Mouse (Mus musculus) stomach, postnatal 0 days (tissue): Measurements from ENCODE around the gene Chst15. TPM values are rescaled to one million over a fixed set of nuclear protein-coding genes. Genes with fewer than 3 reads are reported as not detected.

Experiments
- ATAC-seq: fragments of 200-750 bp; cut with Nextera tagmentation; 2 replicates; pipeline ENCODE4 v1.8.0; 2017; ENCODE audit not compliant: low FRiP score, low TSS enrichment
- DNase-seq: peaks from one replicate; pipeline ENCODE4 v3.0.0-alpha.2; 2016; ENCODE audit warnings: low spot score
- H3K27ac ChIP-seq: fragments of 300-500 bp; sonication (generic); replicated peaks from 2 replicates; pipeline ENCODE4 v1.5.1; 2014; ENCODE audit warnings: mild to moderate bottlenecking, control low read depth
- H3K27me3 ChIP-seq: fragments of 300-500 bp; sonication (generic); 2 replicates; pipeline ENCODE4 v1.6.1; 2014; ENCODE audit warnings: low read length; ENCODE audit not compliant: control insufficient read depth, insufficient read depth
- H3K36me3 ChIP-seq: fragments of 300-500 bp; sonication (generic); 2 replicates; pipeline ENCODE4 v1.6.1; 2014; ENCODE audit warnings: low read length, mixed read lengths; ENCODE audit not compliant: control insufficient read depth, insufficient read depth
- H3K4me1 ChIP-seq: fragments of 300-500 bp; sonication (generic); replicated peaks from 2 replicates; pipeline ENCODE4 v1.6.1; 2014; ENCODE audit warnings: antibody characterized with exemption; ENCODE audit not compliant: control insufficient read depth, insufficient read depth
- H3K4me2 ChIP-seq: fragments of 300-500 bp; sonication (generic); replicated peaks from 2 replicates; pipeline ENCODE4 v1.6.1; 2014; ENCODE audit warnings: low read depth, mild to moderate bottlenecking, control low read depth, moderate library complexity
- H3K4me3 ChIP-seq: fragments of 300-500 bp; sonication (generic); 2 replicates; pipeline ENCODE4 v1.5.1; 2014; ENCODE audit warnings: low read depth, low read length, control low read depth
- H3K9ac ChIP-seq: fragments of 300-500 bp; sonication (generic); 2 replicates; pipeline ENCODE4 v1.6.1; 2014; ENCODE audit warnings: mild to moderate bottlenecking, low read length, control low read depth, mixed read lengths
- H3K9me3 ChIP-seq: fragments of 300-500 bp; sonication (generic); 2 replicates; pipeline ENCODE4 v1.6.1; 2016; ENCODE audit warnings: low read length; ENCODE audit not compliant: control insufficient read depth
- CTCF ChIP-seq: IDR thresholded peaks from 2 replicates; pipeline ENCODE4 v1.5.1; 2016; ENCODE audit warnings: antibody characterized with exemption, low read depth, mild to moderate bottlenecking, moderate library complexity
- EP300 ChIP-seq: optimal IDR thresholded peaks from 2 replicates; pipeline ENCODE3; 2016; ENCODE audit warnings: antibody characterized with exemption
- WGBS: fragments of 180-500 bp; shearing (Covaris S2); extraction: QIAGEN DNeasy Blood & Tissue Kit; methylation state at CpG from one replicate; pipeline ENCODE4 v1.1.7; 2014; 5-methylcytosine and 5-hydroxymethylcytosine counted together
- polyA plus RNA-seq: library from polyadenylated mRNA; unstranded; fragments of >200 nt; fragmentation: Nextera tagmentation; extraction: Ambion mirVana; gene quantifications from 2 replicates; pipeline ENCODE4 v1.2.1, GENCODE M21; 2015

Chst15 gene
- polyA plus RNA-seq, 1 experiment from 2014 or later: 11.5 TPM

DNA sequence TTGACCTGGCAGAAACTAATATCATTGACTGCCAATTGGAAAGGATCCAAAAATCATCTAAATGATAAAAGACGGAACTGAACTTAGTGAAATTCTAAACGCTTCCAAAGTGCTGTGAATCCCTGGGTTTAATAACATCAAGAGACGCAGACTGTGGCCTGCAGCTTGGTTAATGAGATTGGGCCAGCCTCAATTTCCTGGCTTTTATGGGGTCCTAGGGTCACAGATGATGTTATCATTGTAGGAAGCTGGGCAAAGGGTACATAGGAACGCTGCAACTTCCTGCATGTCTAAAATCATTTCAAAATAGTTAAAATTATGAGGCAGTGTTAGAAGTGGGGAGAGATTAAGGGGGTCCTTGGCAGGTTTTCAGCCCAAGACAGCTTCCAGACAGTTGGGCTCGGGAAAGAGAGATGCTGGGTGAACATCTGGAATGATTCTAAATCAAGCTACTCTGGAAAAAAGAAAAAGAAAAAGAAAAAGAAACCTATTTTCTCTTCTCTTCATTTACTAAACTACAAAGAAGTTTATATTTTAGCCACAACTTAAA, 17.3 kb downstream of the Chst15 start:
- Histone ChIP-seq H3K4me2 (no peak overlapping the region), H3K36me3 (no peaks in the 10 kb centered on the region), H3K9me3 (no peaks in the 10 kb centered on the region), H3K9ac (no peak overlapping the region), H3K4me1 (peaks cover 6% of the 10 kb centered on the region), H3K27ac (no peak overlapping the region), H3K27me3 (no peaks in the 10 kb centered on the region), H3K4me3 (no peak overlapping the region)
- no peak for ATAC-seq
- TF ChIP-seq CTCF: no peak
- no peak for TF ChIP-seq EP300
- 50% methylated on average over 5 of the region's 5 CpGs for WGBS
- no peak for DNase-seq

DNA sequence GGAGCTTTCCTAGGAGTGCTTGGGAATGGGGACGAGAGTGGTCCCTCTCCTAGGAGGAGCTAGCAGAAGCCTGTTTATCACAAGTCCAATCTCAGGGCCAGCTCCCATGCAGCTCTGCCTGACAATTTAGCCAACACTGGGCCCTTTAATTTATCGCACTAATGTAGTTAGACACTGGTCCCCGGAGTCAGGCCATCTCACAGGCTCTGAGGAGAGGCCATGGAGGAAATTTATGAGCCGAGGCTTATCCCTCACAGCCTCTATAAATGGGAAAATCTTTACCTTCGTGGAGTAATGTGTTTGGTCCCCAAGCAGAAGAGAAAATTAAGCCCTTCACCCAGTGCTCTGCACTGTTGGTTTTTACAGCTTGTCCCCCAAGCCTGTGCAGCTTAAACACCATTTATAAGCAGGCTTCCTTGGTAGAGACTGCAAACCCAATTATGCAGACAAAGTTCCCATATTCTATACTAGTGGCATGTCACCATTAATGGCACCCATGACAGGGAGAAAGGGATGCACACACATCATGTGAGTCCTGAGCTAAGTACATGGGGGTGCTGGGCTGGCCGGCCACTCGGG, 18.5 kb downstream of the Chst15 start:
- Histone ChIP-seq H3K9ac (no peak overlapping the region), H3K4me2 (no peak overlapping the region), H3K27ac (no peak overlapping the region), H3K36me3 (no peaks in the 10 kb centered on the region), H3K4me3 (no peak overlapping the region), H3K27me3 (no peaks in the 10 kb centered on the region), H3K4me1 (peaks cover 6% of the 10 kb centered on the region), H3K9me3 (no peaks in the 10 kb centered on the region)
- TF ChIP-seq EP300 (no peak), CTCF (no peak)
- DNase-seq (no peak), ATAC-seq (no peak)
- WGBS: 81% methylated on average over 7 of the region's 7 CpGs

DNA sequence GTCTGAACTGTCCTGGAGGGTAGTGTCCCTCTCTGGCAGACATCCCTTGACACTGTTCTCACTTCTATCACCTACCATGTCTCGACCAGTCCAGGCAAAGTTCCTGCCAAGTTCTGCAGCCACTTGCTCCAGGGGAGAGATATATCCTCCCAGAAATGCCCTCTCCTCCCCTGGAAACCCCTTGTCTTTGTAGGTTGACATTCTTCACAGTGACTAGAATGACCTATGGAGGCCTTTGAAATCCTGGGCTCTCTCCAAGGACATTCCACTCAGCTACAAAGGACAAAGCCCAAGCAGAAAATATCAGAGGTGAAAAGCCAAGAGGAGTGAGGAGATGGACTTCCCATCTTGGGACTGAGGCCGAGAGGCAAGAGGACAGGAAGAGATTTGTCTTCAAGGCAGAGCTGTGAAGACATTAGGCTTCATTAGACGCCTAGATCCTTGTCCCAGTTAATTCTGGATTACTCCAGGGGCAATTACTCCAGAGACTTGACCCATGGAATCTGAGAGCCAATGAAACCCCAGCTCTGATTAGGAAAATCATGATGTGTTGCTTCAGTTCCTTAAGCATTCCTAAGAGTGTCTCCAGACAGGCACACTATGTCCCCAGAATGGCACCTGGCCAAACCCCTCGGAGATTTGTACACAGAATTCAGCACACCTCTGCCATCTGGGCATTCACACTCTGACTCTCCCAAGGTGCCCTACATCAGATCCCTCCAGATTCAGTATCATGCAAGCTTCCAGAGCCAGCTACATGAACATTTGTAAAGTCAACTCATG, 20.2 kb downstream of the Chst15 start:
- no peak overlapping the region for H3K9ac ChIP-seq
- no peak for ATAC-seq
- no peaks in the 10 kb centered on the region for H3K9me3 ChIP-seq
- H3K27me3 ChIP-seq: no peaks in the 10 kb centered on the region
- H3K4me1 ChIP-seq: peaks cover 4% of the 10 kb centered on the region
- H3K4me2 ChIP-seq: no peak overlapping the region
- H3K36me3 ChIP-seq: no peaks in the 10 kb centered on the region
- TF ChIP-seq CTCF (no peak), EP300 (no peak)
- 0 out of 2 replicates have a peak overlapping the region, but pooled peaks have one; percentile 18 for H3K27ac ChIP-seq
- whole genome bisulfite sequencing: 44% methylated on average over 4 of the region's 4 CpGs
- no peak for DNase-seq
- H3K4me3 ChIP-seq: no peak overlapping the region

DNA sequence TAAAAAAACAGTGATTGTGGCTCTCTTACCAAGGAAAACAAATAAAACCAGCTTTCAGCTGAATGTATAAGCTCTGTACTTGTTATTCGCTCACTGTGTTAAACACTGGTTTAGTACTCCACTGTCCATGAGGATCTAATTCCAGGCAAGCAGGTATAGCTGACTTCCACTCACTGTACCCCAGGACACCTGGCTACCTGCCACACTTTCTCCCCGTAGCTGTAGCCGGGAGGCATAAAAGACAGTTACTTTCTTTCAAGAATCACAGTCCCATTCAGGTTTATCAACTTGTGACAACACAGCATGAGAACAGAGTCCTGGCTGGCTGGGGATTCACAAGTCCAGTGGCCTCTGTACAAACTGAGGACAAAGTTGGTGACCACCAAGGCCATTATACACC, 20.9 kb downstream of the Chst15 start:
- 78% methylated on average over 3 of the region's 3 CpGs for WGBS
- DNase-seq: no peak
- TF ChIP-seq EP300: no peak
- no peak for TF ChIP-seq CTCF

GRCm38 (mm10) chr7:132287340-132287664, 29.7 kb downstream of the Chst15 start:
- TF ChIP-seq CTCF (no peak), EP300 (no peak)
- ATAC-seq (no peak), DNase-seq (no peak)
- Histone ChIP-seq H3K9me3 (no peaks in the 10 kb centered on the region), H3K36me3 (no peaks in the 10 kb centered on the region), H3K4me3 (no peak overlapping the region), H3K4me1 (peaks cover 27% of the 10 kb centered on the region), H3K27me3 (no peaks in the 10 kb centered on the region), H3K9ac (no peak overlapping the region), H3K4me2 (no peak overlapping the region), H3K27ac (peak overlapping the region; percentile 83)
- WGBS: 74% methylated on average over 3 of the region's 3 CpGs

More for the DNA sequence above, 20.9 kb downstream of the Chst15 start:
- Histone ChIP-seq H3K9ac (no peak overlapping the region), H3K27ac (no peak overlapping the region), H3K4me1 (peaks cover 6% of the 10 kb centered on the region), H3K36me3 (no peaks in the 10 kb centered on the region), H3K4me2 (no peak overlapping the region), H3K9me3 (no peaks in the 10 kb centered on the region), H3K4me3 (no peak overlapping the region), H3K27me3 (no peaks in the 10 kb centered on the region)
- ATAC-seq: no peak
